Mouse (Mus musculus) embryonic facial prominence, embryonic 14.5 days (tissue): Measurements from ENCODE around the gene Phf21a. TPM values are rescaled to one million over a fixed set of nuclear protein-coding genes. Genes with fewer than 3 reads are reported as not detected.

ENCODE experiments used
- ATAC-seq: fragments of 200-750 bp; cut with Nextera tagmentation; 2 replicates; pipeline ENCODE4 v1.8.0; 2017; ENCODE audit warnings: low read depth, moderate number of reproducible peaks, moderate TSS enrichment
- DNase-seq: peaks from one replicate; pipeline ENCODE4 v3.0.0-alpha.2; 2015; ENCODE audit warnings: low spot score
- H3K27ac ChIP-seq: fragments of 300-500 bp; sonication (generic); replicated peaks from 2 replicates; pipeline ENCODE4 v1.5.1; 2014; ENCODE audit warnings: low read depth, mild to moderate bottlenecking, low read length, moderate library complexity
- H3K27me3 ChIP-seq: fragments of 300-500 bp; sonication (generic); replicated peaks from 2 replicates; pipeline ENCODE4 v1.6.1; 2014; ENCODE audit warnings: low read length; ENCODE audit not compliant: control insufficient read depth, insufficient read depth
- H3K36me3 ChIP-seq: fragments of 300-500 bp; sonication (generic); 2 replicates; pipeline ENCODE4 v1.6.1; 2014; ENCODE audit warnings: low read length, mixed read lengths; ENCODE audit not compliant: control insufficient read depth, insufficient read depth
- H3K4me1 ChIP-seq: fragments of 300-500 bp; sonication (generic); 2 replicates; pipeline ENCODE4 v1.6.1; 2014; ENCODE audit warnings: antibody characterized with exemption, low read length; ENCODE audit not compliant: control insufficient read depth, insufficient read depth
- H3K4me2 ChIP-seq: fragments of 300-500 bp; sonication (generic); 2 replicates; pipeline ENCODE4 v1.6.1; 2014; ENCODE audit warnings: low read depth, mild to moderate bottlenecking, low read length, moderate library complexity, mixed read lengths
- H3K4me3 ChIP-seq: fragments of 300-500 bp; sonication (generic); 2 replicates; pipeline ENCODE4 v1.5.1; 2014; ENCODE audit warnings: low read depth, mild to moderate bottlenecking, low read length
- H3K9ac ChIP-seq: fragments of 300-500 bp; sonication (generic); 2 replicates; pipeline ENCODE4 v1.6.1; 2014; ENCODE audit warnings: low read depth, mild to moderate bottlenecking, low read length, moderate library complexity, mixed read lengths
- H3K9me3 ChIP-seq: fragments of 300-500 bp; sonication (generic); 2 replicates; pipeline ENCODE4 v1.6.1; 2016; ENCODE audit warnings: low read length; ENCODE audit not compliant: control insufficient read depth
- WGBS: fragments of 180-500 bp; shearing (Covaris S2); extraction: QIAGEN DNeasy Blood & Tissue Kit; methylation state at CpG from one replicate; pipeline ENCODE4 v1.1.7; 2014; 5-methylcytosine and 5-hydroxymethylcytosine counted together
- polyA plus RNA-seq: library from polyadenylated mRNA; unstranded; fragments of >200 nt; fragmentation: Nextera tagmentation; extraction: Ambion mirVana; gene quantifications from 2 replicates; pipeline ENCODE4 v1.2.1, GENCODE M21; 2014

The Phf21a gene
- polyA plus RNA-seq, 1 experiment from 2014 or later: 24.8 TPM

DNA sequence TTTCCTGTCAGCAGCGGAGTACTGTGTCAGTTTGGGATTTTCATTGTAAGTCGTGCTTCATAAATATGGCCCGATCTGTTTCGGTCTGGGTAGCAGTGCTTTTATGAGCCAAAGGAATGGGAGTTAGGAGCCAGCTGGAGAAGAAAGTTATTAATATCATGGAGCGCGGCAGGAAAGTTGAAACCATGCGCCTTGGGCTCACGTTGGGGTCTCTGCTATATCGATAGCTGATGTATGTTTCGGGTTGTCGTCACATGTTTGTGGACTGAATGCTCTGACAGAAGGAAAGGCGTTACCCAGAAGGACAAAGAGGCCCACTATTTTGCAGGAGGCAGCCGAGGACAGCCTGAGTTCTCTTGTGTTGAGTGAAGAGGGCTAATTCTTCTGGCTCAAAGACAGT, 36.2 kb upstream of the Phf21a start:
- Histone ChIP-seq H3K9me3 (no peaks in the 10 kb centered on the region), H3K4me2 (peak overlapping the region; percentile 76; the same call in 1 of the 2 replicates), H3K4me3 (no peak overlapping the region), H3K4me1 (peaks cover 35% of the 10 kb centered on the region), H3K27ac (peak overlapping the region; percentile 96), H3K9ac (0 out of 2 replicates have a peak overlapping the region, but pooled peaks have one; percentile 15), H3K36me3 (no peaks in the 10 kb centered on the region), H3K27me3 (peaks cover 30% of the 10 kb centered on the region)
- ATAC-seq: no peak
- peak; percentile 53 for DNase-seq
- 51% methylated on average over 13 of the region's 13 CpGs for WGBS

DNA sequence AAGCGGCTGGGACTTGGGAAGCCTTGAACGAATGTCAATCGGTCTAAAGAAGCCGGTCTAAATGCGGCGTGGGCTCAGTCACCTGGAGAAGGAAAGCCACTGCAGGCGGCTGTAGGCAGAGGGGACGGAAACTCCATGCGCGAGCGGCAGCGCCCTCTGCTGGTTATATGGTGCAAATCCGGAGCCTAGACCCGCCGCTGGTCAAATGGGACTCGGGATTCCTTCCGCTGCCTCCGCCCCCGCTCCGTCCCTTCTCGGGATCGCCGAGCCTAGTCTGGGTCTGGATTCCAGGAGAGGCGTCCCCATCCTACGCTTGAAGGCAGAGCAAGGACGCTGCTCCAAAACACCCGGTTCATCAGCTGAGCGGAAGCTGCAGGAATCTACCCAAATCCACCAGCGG, 34.4 kb upstream of the Phf21a start:
- H3K9ac ChIP-seq: peak overlapping the region; percentile 69
- H3K4me1 ChIP-seq: peaks cover 30% of the 10 kb centered on the region
- H3K27me3 ChIP-seq: peaks cover 33% of the 10 kb centered on the region
- H3K27ac ChIP-seq: no peak overlapping the region
- peak overlapping the region; percentile 98 for H3K4me2 ChIP-seq
- ATAC-seq (peak; percentile 69), DNase-seq (peak; percentile 89)
- H3K9me3 ChIP-seq: no peaks in the 10 kb centered on the region
- H3K36me3 ChIP-seq: no peaks in the 10 kb centered on the region
- H3K4me3 ChIP-seq: peak overlapping the region; percentile 64
- under 1% methylated on average over 21 of the region's 29 CpGs for WGBS

DNA sequence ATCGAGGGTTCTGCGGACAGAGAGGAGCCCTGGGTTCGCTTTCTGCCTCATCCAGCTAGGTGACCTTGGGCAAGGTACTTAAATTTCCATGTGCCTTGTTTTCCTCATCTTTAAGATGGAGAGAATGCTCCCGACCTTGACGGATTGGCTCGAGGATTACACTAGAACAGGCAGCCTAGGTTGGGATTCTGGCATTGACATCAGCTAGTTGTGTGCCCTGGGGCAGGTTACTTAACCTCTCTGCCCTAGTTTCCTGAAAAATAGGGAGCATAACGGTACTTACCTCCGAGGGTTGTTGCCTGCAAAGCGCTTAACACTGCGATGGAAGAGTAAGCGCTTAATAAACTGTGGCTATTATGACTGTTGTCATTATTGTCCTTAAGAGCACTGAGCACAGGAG, 34.0 kb upstream of the Phf21a start:
- under 1% methylated on average over 11 of the region's 11 CpGs for WGBS
- Histone ChIP-seq H3K9me3 (no peaks in the 10 kb centered on the region), H3K27ac (no peak overlapping the region; the same call in 1 of the 2 replicates)

DNA sequence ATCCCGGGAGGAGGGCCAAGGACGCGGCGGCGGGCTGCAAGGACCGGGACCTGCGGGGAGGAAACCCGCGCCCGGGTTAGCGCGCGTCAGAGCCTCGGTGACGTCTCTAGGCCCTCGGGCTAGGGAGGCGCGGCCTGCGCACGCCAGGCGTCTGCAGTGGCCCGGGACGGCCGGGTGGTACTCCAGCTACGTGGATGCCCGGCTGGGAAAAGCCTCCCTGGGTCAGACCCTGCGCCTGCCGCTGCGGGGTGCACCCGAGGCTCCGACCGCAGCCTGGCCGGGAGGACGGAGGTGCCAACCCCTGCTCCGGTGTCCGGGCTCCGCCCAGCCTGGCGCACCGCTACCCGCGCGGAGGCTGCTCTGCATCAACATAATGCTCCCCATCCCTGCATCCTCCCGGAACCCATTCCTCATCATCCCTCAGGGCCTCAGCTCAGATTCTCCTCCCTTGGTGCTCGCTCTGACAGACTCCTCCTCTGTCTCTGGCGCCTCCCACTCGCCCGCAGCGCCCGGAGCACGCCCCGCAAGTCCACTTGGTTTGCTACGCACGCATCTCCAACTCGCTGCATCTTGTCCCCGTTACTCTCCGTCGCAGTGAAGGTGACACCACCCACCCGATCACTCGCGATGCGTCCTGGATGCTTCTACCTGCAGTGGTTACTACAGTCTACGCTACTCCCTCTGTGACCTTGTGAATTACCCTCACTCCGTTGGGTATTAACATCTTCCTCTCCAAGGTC, 33.3 kb upstream of the Phf21a start:
- Histone ChIP-seq H3K36me3 (no peaks in the 10 kb centered on the region), H3K4me2 (peak overlapping the region; percentile 98), H3K4me1 (peaks cover 27% of the 10 kb centered on the region), H3K9ac (peak overlapping the region; percentile 69), H3K27me3 (peaks cover 29% of the 10 kb centered on the region), H3K27ac (no peak overlapping the region; the same call in 1 of the 2 replicates), H3K4me3 (peak overlapping the region; percentile 64), H3K9me3 (no peaks in the 10 kb centered on the region)
- DNase-seq (peak; percentile 60), ATAC-seq (peak; percentile 41)
- WGBS: under 1% methylated on average over 39 of the region's 63 CpGs

More for the DNA sequence above, 34.0 kb upstream of the Phf21a start:
- H3K9ac ChIP-seq: peak overlapping the region; percentile 69
- ATAC-seq (no peak), DNase-seq (no peak)
- H3K4me1 ChIP-seq: peaks cover 30% of the 10 kb centered on the region
- peak overlapping the region; percentile 98 for H3K4me2 ChIP-seq
- H3K36me3 ChIP-seq: no peaks in the 10 kb centered on the region
- peak overlapping the region; percentile 64 for H3K4me3 ChIP-seq
- peaks cover 33% of the 10 kb centered on the region for H3K27me3 ChIP-seq

DNA sequence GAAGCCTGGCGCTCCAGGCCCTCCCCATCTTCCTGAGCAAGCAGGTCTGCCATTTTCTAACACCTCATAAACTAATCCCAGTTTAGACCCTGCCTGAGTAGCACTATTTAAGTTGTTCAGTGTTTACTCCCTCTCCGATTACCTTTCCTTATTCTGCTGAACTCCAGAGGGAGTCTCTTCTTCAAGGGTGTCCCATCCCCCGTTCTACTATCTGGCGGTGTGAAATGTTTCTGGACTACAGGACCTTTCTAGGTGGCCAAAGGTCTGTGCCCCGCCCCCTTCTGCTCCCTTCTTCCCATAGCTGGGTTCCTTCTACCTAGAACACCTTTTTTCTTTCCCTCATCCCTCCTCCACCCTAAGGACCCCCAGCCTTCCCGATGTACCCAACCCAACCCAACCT, 32.6 kb upstream of the Phf21a start:
- H3K4me2 ChIP-seq: peak overlapping the region; percentile 98
- peaks cover 23% of the 10 kb centered on the region for H3K4me1 ChIP-seq
- 24% methylated on average over 6 of the region's 6 CpGs for WGBS
- peak overlapping the region; percentile 64 for H3K4me3 ChIP-seq
- no peak overlapping the region for H3K27ac ChIP-seq
- no peaks in the 10 kb centered on the region for H3K9me3 ChIP-seq
- H3K9ac ChIP-seq: peak overlapping the region; percentile 69; the same call in 1 of the 2 replicates
- H3K27me3 ChIP-seq: peaks cover 29% of the 10 kb centered on the region
- H3K36me3 ChIP-seq: no peaks in the 10 kb centered on the region
- ATAC-seq (no peak), DNase-seq (no peak)

DNA sequence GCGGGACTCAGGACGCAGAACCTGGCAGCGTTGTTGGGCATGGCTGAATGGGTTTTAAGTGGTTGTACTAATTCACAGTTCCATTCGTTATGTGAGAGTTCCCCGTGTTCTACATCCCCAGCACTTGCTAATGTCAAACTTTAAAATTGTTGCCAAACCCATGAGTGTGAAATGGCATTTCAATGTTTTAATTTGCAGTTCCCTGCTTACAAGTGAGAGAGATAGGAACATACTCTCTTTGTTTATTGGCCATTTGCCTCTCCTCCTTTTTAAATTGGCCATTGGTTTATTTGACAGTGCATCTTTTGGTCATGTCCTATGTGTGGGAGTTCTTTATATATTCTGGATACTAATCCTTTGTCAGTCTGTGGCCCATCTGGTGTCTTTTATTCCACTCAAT, 31.6 kb upstream of the Phf21a start:
- Histone ChIP-seq H3K27ac (no peak overlapping the region), H3K9me3 (no peaks in the 10 kb centered on the region), H3K36me3 (no peaks in the 10 kb centered on the region), H3K4me3 (no peak overlapping the region), H3K9ac (no peak overlapping the region), H3K4me1 (peaks cover 15% of the 10 kb centered on the region), H3K4me2 (no peak overlapping the region), H3K27me3 (peaks cover 29% of the 10 kb centered on the region)
- DNase-seq (no peak), ATAC-seq (no peak)
- WGBS: 73% methylated on average over 5 of the region's 5 CpGs

DNA sequence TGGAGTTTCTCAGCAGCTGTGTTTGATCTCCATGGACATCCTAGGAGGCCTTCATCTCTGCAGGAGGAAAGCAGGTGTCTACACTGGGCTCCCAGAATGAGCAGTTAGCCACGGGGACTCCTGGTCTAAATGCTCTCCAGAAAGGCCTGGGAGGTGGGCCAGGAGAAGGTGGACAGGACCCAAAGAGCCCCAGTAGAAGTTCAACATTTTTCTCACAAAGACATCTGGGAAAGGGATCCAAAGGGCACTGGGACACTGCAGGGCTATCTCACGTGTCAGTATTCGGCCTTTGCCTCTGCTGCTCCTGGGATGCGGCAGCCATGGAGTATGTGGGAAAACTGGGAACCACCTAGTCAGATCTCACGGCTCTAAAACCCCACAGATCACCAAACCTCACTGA, 29.8 kb upstream of the Phf21a start:
- no peak overlapping the region for H3K4me3 ChIP-seq
- H3K9me3 ChIP-seq: no peaks in the 10 kb centered on the region
- H3K36me3 ChIP-seq: no peaks in the 10 kb centered on the region
- 76% methylated on average over 5 of the region's 5 CpGs for WGBS
- no peak overlapping the region for H3K27ac ChIP-seq
- ATAC-seq (no peak), DNase-seq (no peak)
- peaks cover 29% of the 10 kb centered on the region for H3K27me3 ChIP-seq
- peaks cover 6% of the 10 kb centered on the region; the same call in 1 of the 2 replicates for H3K4me1 ChIP-seq
- no peak overlapping the region for H3K9ac ChIP-seq
- H3K4me2 ChIP-seq: no peak overlapping the region

DNA sequence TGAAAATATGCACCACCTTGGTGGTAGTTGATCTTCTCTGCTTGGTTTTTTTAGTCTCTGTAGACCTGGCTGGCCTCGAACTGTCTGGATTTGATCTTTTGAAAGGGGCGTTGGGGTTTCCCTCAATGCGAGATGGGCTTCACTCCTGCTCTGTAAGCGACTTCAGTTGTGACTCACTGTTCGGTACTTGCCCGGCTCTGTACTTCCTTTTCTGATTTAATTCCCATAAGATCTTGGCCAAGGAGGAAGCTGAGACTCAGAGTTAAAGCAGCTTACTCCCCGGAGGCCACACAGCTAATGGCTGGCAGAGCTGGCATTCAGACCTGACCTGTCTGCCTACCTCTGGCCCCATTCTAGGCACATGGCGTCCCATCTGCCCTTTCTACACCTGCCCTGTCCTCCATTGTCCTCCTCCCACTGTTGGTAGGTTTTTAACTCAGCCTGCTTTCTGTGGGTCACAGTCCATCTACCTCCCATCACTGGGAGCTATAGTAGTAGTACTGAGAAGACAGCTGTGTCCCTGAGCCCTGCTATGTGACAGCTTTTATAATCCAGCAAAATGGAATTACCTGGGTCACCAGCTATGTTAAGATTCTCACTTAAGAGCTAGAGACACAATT, 27.5 kb upstream of the Phf21a start:
- H3K4me2 ChIP-seq: no peak overlapping the region
- WGBS: 79% methylated on average over 8 of the region's 8 CpGs
- DNase-seq: no peak
- H3K9me3 ChIP-seq: no peaks in the 10 kb centered on the region
- no peak overlapping the region for H3K9ac ChIP-seq
- ATAC-seq: no peak
- no peaks in the 10 kb centered on the region for H3K4me1 ChIP-seq
- H3K27me3 ChIP-seq: peaks cover 11% of the 10 kb centered on the region; the same call in 1 of the 2 replicates
- no peak overlapping the region for H3K4me3 ChIP-seq
- no peaks in the 10 kb centered on the region for H3K36me3 ChIP-seq
- no peak overlapping the region for H3K27ac ChIP-seq
